Mouse (Mus musculus): ENCODE results near the gene Rusc2.

GRCm38 (mm10) chr4:43465935-43466334, 84.2 kb downstream of the Rusc2 start:
- TF ChIP-seq GATA1 (IDR thresholded peaks at IDR 0.05; ENCODE audit: borderline replicate concordance, low read length) (no peak), FLI1 (IDR thresholded peaks at IDR 0.05; ENCODE audit: low read length) (no peak)

Measured in megakaryocyte, embryonic 14.5 days (primary cell).